Mouse (Mus musculus): ENCODE data around the gene Aldh3a1.

DNA sequence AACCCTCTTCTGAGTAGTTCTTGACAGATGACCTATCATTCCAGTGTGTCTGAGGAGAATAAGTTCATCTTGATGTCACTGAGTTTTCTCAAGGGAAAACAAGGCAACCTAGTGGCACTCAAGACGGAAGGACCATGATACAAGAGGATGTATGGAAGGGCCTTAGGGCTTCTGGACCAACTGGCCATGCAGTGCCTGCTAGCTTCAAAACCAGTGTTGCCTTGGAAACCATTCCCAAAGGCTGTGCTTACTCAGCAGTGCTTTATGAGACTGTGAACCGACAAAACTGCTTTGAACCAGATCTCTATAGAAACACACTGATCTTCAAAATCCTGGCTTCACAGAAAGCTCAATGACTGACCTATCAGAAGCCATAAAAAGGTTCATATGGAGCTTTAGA is 16.6 kb upstream of the Aldh3a1 start:
- TF ChIP-seq POLR2A (IDR thresholded peaks at IDR 0.05; ENCODE audit: insufficient read depth, low read length) (no peak), CTCF (IDR thresholded peaks at IDR 0.05; ENCODE audit: low read depth, low read length) (no peak), EP300 (IDR thresholded peaks at IDR 0.05; ENCODE audit: insufficient read depth, low read depth, low read length) (no peak)
